Mouse (Mus musculus) T-helper 17 cell (primary cell): ENCODE results near the gene Slc2a1.

Experiments
- in situ Hi-C, 2 experiments: fragments of 300-600 bp; cut with MboI, MseI; formaldehyde crosslinking; loops; 1 replicate in 1 of 2; 2 replicates in 1 of 2; pipeline ENCODE4 v1.15.1; 2025; ENCODE audit warnings: high pct_unique_total_duplicates in 2 of 2

The Slc2a1 gene

DNA sequence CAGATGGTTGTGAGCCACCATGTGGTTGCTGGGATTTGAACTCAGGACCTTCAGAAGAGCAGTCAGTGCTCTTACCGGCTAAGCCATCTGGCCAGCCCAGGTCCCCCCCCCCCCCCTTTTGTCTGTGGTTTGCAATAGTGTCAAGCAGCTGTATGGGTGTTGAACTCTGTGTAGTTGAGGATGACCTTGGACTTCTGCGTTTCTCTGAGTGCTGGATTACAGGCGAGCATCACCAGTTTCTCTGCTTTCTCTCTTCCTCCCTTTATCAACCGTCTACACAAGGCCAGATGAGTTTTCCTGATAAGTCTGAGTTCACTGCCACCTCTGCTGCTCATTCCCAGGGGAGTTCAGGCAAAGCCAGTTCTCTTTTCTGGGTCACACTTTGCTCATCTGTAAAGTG, 11.1 kb upstream of the Slc2a1 start:
- in situ Hi-C loops, result loop anchor here in 1 of 2 experiments (10.0 kb wide), 1 partner anchor 1203 kb away; the partner anchor contains the start of gene Dph2

DNA sequence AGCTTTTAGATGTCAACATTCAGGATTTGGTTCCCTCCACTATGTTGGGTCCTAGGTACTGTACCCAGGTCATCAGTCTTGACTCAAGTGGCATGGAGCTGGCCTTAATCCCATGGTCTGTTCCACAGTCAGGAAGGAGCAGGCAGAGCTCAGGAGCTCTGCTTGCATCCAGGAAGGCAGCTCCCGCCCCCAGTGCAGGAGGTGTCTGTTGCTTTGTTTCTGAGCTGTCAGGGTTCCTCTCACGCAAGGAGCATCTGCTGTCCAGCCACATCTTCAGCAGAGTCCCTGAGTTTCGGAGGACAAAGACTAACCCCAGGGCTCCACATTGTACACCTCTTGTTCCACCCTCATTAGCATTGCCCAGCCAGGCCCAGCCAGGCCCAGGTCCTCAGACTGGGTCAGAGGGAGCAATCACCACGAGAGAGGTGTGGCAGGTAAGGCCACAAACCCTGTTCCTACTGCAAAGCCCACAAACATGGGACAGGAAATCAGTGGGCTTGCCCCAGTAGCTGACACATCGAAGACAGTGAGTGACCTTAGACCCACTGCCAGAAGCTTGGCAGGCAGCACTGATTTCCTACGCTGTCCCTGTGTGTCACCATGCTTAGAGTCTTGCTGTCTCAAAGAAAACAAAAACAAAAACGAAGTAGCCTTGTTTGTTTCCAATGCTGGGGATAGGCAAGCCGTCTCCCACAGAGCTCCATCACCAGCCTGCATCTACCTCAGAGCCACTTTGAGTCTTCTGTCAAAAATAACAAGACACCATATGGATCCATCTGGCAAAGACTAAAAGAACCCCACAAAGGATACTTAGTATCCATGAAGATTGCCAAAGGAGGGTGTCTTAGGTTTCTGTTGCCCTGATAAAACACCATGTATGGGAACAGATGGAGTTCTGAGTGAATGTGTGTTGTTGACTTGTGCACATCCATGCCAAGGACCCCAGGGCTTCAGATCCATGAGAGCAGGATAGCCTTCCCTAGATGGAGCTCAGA, 10.0 kb upstream of the Slc2a1 start:
- in situ Hi-C loops, result loop anchor here in 1 of 2 experiments (10.0 kb wide), 1 partner anchor 1204 kb away; the partner anchor contains the start of gene Dph2

DNA sequence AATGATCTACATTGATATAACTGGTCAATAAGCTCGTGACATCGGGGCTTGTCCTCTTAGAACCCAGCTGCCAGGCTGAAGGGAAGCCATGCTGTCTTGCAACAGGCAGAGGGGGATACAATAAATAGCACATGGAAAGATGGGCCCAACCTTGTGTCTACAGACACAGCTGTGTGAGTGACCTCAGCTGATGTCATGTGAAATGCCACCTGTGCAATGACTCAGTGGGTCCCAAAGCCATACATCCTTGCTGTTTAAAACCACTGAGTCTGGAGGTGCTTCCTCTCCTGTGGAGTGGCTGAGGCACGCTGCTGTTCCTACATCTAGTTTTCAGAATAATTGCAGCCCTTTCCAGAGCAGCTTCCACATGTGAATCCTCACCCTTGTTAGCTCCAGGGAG, 7.1 kb upstream of the Slc2a1 start:
- in situ Hi-C loops, result loop anchor here (5.0 to 10.0 kb wide), 2 partner anchors 73 to 664 kb away; partner anchors contain the start of genes Cdc20 (in 1 of the 2) and Zfp691 (in 1 of the 2)

DNA sequence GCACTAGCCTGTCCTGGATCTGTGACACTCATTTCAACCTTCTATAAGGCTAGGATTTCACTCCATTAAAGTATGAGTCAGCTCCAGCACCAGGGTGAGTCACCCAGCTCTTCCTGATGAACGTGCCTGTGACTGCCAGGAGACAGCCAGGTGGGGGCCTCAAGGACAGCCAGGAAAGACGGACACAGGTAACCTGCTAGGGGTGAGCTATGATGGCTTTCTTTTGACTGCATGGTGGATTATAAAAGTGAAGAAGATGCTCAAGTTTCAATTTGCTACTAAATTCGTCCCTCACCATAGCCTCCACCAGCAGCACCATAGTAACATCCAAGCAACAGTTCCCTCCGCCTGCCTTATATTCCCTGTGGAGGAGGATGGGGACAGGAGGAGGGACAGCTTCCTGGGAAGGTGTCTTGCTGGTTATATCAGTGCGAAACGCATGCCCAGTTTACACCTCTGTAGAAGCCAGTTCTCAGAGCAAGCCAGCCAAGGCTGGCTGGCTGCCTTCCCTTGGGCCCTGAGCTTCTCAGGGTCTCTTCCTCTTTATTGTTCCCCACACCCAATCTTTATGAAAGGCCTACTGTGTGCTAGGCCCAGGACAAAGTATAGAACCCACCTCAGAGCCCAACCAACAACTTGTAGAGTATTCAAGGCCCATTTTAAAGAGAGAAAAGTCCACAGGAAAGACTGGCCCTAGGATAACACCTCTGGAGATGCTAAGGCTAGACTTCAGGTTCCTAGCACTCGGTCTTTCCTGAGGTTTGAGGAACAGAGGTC, 6.0 kb upstream of the Slc2a1 start:
- in situ Hi-C loops, result loop anchor here (5.0 to 10.0 kb wide), 2 partner anchors 72 to 665 kb away; partner anchors contain the start of genes Cdc20 (in 1 of the 2) and Zfp691 (in 1 of the 2)

DNA sequence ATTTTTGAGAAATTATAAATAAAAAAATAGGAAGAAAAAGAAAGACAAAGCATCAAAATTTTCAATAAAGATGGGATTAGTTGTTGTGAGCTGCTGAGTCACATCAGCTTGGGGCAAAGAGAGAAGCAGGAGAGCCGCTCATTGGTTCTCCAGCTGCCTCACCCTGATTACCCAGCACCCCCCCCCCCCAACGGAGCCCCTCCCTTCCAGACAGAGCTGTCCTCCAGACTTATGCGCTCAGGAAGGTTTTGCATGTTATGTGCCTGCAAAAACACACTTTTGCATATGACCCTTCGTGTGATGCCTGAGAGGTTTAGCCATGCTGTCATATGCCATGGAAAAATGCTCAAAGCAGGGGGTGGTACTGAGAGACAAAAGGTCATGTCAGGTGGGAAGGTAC, 3.7 kb upstream of the Slc2a1 start:
- in situ Hi-C loops, result loop anchor here (5.0 to 10.0 kb wide), 2 partner anchors 70 to 668 kb away; partner anchors contain the start of genes Cdc20 (in 1 of the 2) and Zfp691 (in 1 of the 2)

DNA sequence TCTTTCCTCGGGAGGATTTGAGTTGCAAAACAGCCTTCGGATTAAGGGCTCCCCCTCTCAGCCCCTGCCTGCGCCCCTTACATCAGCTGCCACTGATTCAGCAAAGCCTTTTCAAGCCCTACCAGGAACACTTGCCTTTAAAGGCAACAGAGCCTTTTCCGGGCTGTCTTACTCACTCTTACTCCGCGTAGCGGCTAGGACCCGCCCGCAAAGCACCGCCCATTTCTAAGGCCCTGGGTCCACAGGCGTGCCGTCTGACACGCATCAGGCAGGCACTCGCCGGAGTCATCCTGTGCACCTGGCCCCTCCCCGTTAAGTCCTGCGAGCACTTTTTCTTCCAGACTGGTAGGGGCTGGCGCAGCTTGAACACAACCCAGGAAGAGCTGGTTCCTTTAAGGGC, 2.8 kb upstream of the Slc2a1 start:
- in situ Hi-C loops, result loop anchor here in 1 of 2 experiments (10.0 kb wide), 1 partner anchor 69 kb away; the partner anchor contains the start of gene Zfp691

DNA sequence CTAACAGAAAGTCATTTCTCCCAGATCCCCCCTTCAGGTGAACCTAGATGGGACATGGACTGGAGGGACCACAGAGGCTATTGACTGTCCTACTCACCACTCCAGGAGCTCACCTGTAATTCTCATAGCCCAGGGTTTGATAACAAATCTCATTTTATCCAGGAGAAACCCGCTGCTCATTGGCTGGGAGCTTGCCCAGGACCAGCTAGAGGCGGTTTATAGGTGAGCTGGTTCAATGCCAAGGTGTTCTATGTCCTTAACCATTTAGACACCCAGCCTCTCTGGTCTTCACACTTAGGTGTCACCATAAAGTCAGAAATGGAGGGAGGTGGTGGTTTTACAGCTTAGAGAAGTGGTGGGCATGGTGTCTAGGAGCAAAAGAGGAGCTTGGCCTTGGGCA, 644 bp upstream of the Slc2a1 start:
- in situ Hi-C loops, result loop anchor here in 1 of 2 experiments (10.0 kb wide), 1 partner anchor 67 kb away; the partner anchor contains the start of gene Zfp691

DNA sequence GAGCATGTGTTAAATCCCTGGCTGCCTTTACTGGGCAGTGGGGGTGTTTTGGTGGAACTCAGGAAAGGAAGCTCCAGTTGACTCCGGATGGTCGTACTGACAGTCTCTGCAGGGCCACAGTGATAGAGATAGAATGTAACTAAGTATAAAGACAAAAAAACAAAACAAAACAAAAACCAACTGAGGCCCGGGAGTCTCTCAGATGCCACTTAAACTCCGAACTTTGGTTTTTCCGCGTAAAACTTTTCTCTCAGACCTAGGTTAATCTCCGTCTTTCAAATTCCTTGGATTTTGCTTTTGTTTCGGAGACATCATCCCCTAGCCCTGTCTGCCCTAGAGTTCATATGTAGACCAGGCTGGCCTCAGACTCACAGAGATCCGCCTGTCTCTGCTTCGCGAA, 1.1 kb downstream of the Slc2a1 start:
- in situ Hi-C loops, result loop anchor here (10.0 kb wide), 2 partner anchors 65 to 195 kb away; partner anchors contain the start of gene Zfp691 (in 1 of the 2)

DNA sequence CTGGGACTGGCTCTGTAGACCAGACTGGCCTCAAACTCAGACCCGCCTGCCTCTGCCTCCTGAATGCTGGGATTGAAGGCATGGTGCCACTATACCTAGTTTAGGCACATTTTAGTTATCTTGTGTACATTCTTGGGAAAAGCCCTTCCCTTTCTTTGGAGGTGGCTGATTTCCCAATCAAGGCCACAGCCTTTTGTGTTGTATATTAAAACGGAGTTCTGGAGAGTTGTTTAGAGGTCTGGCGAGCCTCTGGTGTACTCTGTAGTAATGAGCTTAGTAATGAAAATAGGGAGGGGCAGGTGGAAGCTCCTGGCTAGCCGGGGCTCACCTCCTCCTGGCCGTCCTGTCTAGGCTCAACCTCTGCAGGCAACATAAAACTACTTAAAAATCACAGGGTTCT, 2.0 kb downstream of the Slc2a1 start:
- in situ Hi-C loops, result loop anchor here in 1 of 2 experiments (10.0 kb wide), 1 partner anchor 194 kb away; no protein-coding TSS in a partner anchor

DNA sequence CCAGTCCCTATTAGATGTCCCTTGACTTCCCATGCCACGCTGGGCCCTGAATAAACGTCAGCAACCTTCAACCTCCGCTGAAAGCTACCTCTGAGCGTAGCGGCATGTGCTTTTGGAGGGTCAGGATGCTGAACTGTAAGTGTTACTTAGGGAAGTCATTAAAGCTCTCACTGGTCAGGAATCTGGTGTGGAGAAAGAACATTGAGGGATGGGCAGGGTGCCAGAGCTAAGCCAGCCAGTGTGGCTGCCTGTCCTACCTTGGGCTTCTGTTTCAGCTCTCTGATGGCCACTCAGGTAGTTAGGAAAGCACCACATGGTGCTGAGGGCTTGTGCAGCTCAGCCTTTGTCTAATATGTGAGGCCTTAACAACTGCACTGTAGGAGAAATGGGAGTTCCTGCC, 2.9 kb downstream of the Slc2a1 start:
- in situ Hi-C loops, result loop anchor here in 1 of 2 experiments (10.0 kb wide), 1 partner anchor 193 kb away; no protein-coding TSS in a partner anchor

DNA sequence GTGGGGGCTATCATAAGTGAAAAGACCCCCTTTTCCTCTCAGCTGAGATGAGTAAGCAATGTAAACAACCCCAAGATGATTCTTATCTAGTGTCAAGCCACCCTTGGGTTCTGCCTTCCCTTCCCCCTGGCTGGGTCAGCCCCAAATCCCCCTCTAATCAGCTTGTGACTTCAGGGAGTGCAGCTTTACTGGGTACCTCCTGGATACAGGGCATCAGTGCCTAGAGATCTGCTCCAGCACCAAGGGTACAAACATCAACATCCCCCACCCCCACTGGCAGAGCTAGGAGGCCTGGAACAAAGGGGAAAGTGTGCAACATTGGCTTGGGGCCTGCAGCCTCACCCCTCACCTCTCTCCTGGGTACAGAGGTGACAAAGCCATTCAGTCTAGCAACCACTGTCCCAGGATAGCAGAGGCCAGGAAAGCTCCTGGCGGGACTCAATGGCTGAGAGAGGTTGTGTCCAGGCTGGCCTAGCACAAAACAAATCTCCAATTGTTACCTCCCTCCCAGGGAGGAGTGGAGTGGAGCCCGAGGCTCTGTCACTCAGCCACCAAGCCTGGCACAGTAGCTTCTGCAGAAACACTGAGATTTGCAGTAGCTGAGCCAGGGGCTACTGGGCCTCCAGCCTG, 3.9 kb downstream of the Slc2a1 start:
- in situ Hi-C loops, result loop anchor here in 1 of 2 experiments (10.0 kb wide), 1 partner anchor 192 kb away; no protein-coding TSS in a partner anchor

DNA sequence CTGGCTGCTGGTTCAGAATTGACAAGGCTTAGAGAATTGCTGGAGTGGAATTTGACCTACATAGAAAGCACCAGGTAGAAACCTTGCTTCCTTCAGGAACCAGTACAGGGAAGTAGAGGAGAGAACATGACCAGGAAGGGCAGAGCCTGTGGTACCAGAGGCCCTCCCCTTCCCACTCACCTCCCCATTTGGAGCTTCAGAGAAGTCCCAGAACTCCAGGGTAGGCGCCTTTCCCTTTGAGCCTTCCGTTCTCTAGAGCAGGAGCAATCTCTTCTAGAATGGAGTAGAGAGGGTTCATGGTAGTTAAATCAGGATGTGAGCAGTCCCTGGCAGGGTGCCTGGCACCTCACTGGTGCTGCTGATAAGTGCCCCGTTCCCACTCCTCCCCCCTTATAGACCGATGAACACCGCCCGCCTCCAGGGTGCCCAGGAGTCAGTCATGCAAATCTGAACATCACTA, 7.1 kb downstream of the Slc2a1 start:
- in situ Hi-C loops, result loop anchor here in 1 of 2 experiments (10.0 kb wide), 1 partner anchor 189 kb away; no protein-coding TSS in a partner anchor

DNA sequence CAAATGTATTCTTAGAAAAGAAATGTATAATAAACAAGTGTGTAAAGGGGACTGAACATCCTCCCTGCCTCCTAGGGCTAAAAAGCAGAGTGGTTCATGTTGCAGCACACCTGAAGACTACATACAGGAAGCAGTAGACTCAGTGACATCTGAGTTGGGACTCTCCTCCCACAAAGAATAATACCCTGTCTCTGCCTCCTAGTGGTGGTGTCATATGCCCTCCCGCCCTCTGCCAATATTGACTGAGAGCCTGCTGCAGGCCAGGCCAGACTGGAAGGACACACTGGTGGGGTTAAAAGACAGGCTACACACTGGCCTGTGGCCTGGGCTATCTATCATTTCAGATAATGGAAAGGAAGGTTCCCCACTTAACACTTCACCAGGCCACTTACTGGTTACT, 7.8 kb downstream of the Slc2a1 start:
- in situ Hi-C loops, result loop anchor here in 1 of 2 experiments (10.0 kb wide), 1 partner anchor 188 kb away; no protein-coding TSS in a partner anchor

DNA sequence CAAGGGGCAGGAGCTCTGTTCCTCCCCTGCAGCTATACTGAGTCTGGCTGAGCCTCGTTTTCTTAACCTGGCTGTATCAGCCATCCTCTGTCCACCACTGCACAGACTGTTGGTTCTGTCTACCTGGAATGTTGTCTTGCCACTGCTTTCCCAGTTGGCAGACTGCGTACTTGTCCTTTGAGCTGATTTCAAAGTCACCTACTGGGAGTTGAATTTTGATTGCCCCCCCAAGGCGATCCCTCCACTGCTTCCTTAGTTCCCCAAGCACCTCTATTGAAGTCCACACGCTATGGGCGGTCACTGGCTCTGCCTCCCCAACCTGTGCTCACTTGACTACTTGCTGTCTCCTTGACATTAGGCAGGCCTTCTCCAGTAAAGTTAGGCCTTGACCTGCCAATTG, 9.1 kb downstream of the Slc2a1 start:
- in situ Hi-C loops, result loop anchor here in 1 of 2 experiments (10.0 kb wide), 1 partner anchor 187 kb away; no protein-coding TSS in a partner anchor

DNA sequence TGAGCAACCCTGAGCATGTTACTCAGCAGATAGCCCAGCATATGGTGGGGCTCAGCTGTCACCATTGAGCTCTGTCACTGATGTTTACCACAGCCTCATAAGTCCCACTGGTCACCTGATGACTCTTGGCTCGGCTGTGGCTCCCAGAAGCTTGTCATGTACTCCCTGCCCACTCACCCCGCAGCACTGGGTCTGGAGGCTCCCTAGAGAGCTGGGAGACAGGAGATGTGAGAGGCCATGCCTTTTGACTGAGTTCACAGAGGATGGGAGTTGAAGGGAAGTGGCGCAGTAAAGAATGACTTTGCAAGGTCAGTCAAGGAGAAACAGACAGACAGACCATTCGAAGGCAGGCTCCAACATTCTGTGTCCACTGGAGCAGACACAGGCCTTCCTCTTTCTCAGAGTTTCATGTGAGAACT, 10.2 kb downstream of the Slc2a1 start:
- in situ Hi-C loops, result loop anchor here in 1 of 2 experiments (10.0 kb wide), 1 partner anchor 186 kb away; no protein-coding TSS in a partner anchor

DNA sequence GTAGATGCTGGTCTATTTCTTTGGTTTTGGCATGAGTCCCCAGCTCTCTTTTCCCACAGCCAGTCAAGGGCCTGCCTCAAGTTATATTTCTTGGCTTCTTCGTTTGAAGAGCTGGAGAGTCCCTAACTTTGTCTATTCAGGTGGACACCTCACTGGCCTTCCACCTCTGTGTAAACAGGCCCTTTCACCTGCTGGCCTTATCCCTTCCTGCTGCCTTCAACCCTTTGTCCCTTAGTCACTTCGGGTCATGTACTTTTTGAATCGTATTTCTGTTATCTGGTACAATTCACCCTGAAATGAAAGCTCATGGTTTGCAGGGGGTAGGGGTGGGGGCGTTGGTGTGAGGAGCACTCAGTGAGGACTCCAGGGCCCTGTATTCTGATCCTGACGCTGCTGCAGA, 10.8 kb downstream of the Slc2a1 start:
- in situ Hi-C loops, result loop anchor here in 1 of 2 experiments (10.0 kb wide), 1 partner anchor 185 kb away; no protein-coding TSS in a partner anchor

DNA sequence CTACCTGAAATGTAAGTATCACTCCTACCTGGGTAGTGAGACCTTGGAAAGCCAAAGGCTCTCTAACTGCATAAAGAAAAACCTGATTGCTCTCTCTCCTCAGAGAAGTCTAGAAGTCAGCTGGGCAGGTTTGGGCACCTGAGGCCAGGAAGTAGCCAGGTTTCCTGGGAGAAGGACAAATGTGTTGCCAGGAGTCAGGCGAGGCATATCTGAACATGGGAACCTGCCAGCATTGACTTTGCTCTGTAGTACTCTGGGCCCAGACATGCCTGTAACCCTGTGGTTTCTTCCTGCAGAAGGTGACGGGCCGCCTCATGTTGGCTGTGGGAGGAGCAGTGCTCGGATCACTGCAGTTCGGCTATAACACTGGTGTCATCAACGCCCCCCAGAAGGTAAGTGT, 11.6 kb downstream of the Slc2a1 start:
- in situ Hi-C loops, result loop anchor here in 1 of 2 experiments (10.0 kb wide), 2 partner anchors 495 to 695 kb away; partner anchors contain the start of gene Elovl1

DNA sequence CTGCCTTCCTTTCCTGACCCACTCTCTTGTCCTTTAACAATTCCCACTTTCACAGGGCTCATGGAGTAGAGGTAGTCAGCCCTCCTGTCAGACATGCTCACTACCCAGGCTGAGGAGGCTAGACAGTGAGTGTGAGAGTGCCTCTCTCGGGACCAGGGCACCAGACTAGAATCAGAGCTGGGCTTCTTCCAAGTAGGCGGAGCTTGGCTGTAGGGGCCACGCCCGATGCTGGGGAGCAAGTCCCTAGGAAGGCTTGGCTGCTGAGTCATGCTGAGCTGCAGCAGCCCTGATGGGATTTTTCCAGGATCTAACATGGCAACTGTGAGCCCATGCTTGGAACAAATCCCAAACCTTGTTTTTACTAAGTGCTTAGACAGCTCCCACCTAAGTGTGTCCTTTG, 12.7 kb downstream of the Slc2a1 start:
- in situ Hi-C loops, result loop anchor here in 1 of 2 experiments (10.0 kb wide), 2 partner anchors 494 to 696 kb away; partner anchors contain the start of gene Elovl1

DNA sequence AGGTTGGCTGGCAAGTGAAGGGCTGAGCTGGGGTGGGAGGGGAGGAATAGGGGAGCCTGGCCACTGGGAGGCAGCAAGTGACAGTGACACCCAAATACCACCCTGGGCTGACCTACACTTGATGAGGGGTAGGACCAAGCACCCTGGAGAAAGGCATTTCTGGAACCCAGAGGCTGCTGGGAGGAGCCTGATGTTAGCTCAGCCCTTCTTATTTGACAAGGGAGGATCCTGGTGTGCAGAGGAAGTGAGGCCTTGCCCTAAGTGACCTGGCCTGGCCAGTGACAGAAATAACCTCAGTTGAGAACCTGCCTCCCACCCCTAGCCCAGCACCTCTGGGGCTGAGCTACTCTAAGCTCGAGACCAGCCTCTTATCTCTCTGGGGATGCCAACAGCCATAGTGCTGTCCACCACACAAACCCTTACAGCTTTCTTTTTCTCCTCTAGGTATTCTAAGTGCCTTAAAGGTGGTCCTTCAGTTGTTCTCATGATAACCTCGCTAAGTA, 16.3 kb downstream of the Slc2a1 start:
- in situ Hi-C loops, result loop anchor here in 1 of 2 experiments (5.0 to 10.0 kb wide), 3 partner anchors 490 to 982 kb away; partner anchors contain the start of gene Elovl1
